In genomic region chr1:163994173-163994720, GRCm38 (mm10) we compare ENCODE assay signal across 8 mouse cellular contexts. TPM values are rescaled to one million over a fixed set of nuclear protein-coding genes. Genes with fewer than 3 reads are reported as not detected.
DNase-seq lines count a peak whose midpoint lies in the region; ATAC-seq and TF ChIP-seq lines count a peak whose summit lies in the region.

No protein-coding gene starts in this region.

- H3K4me2 ChIP-seq in forebrain, embryonic 16.5 days (ENCODE audit: low read length), result peak overlapping the region; percentile 84
- H3K4me2 ChIP-seq in liver, embryonic 16.5 days (ENCODE audit: low read depth, low read length), result peak overlapping the region; percentile 87

- H3K36me3 ChIP-seq in E14TG2a.4 (ENCODE audit: insufficient read depth, low read length), result peaks cover 35% of the 10 kb centered on the region
- no peaks in the 10 kb centered on the region for H3K36me3 ChIP-seq in forebrain, embryonic 16.5 days (ENCODE audit: control insufficient read depth, insufficient read depth)
- H3K36me3 ChIP-seq in liver, embryonic 16.5 days (ENCODE audit: control insufficient read depth, insufficient read depth), result no peaks in the 10 kb centered on the region

- ATAC-seq in frontal cortex, adult (ENCODE audit: low TSS enrichment), result peak; percentile 70
- no peak; the same call in 1 of the 2 replicates for ATAC-seq in forebrain, embryonic 16.5 days
- peak; percentile 79 for ATAC-seq in liver, embryonic 16.5 days (ENCODE audit: low read depth)

- no peak overlapping the region; the same call in 1 of the 2 replicates for H3K27ac ChIP-seq in forebrain, embryonic 16.5 days (ENCODE audit: low read length)
- peak overlapping the region; percentile 63 for H3K27ac ChIP-seq in liver, embryonic 16.5 days (ENCODE audit: low read length)

- DNase-seq in frontal cortex, postnatal 14 days (ENCODE audit: low spot score in 2 of 2), result no peak
- DNase-seq in spleen, postnatal 36 days (ENCODE audit: low spot score in 2 of 2), result no peak
- no peak for DNase-seq in embryo, embryonic 11 days
- DNase-seq in adrenal gland, postnatal 25 days, result no peak

- no peaks in the 10 kb centered on the region for H3K27me3 ChIP-seq in E14TG2a.4 (ENCODE audit: insufficient read depth, low read length)
- no peaks in the 10 kb centered on the region for H3K27me3 ChIP-seq in forebrain, embryonic 16.5 days (replicated peaks; ENCODE audit: control insufficient read depth, insufficient read depth, low read length)
- no peaks in the 10 kb centered on the region for H3K27me3 ChIP-seq in liver, embryonic 16.5 days (ENCODE audit: control insufficient read depth, insufficient read depth, low read depth, low read length)

- peaks cover 28% of the 10 kb centered on the region for H3K4me1 ChIP-seq in E14TG2a.4 (replicated peaks; ENCODE audit: low read depth, low read length)
- peaks cover 9% of the 10 kb centered on the region; the same call in 1 of the 2 replicates for H3K4me1 ChIP-seq in forebrain, embryonic 16.5 days (replicated peaks; ENCODE audit: control insufficient read depth, insufficient read depth, low read length)
- H3K4me1 ChIP-seq in liver, embryonic 16.5 days (ENCODE audit: control insufficient read depth, low read depth, low read length), result peaks cover 10% of the 10 kb centered on the region

- H3K4me3 ChIP-seq in E14TG2a.4 (replicated peaks; ENCODE audit: low read length), result peak overlapping the region; percentile 91
- H3K4me3 ChIP-seq in forebrain, embryonic 16.5 days (replicated peaks; ENCODE audit: low read length), result peak overlapping the region; percentile 90
- peak overlapping the region; percentile 92 for H3K4me3 ChIP-seq in liver, embryonic 16.5 days (ENCODE audit: low read depth, low read length)

- H3K9ac ChIP-seq in forebrain, embryonic 16.5 days (replicated peaks; ENCODE audit: low read depth, low read length), result peak overlapping the region; percentile 80
- H3K9ac ChIP-seq in liver, embryonic 16.5 days (ENCODE audit: low read depth, low read length), result peak overlapping the region; percentile 83

- TF ChIP-seq CTCF in E14TG2a.4 (conservative IDR thresholded peaks at IDR 0.05; ENCODE audit: low read length), result no peak

- under 1% methylated on average over 38 of the region's 38 CpGs for WGBS in forebrain, embryonic 16.5 days
- WGBS in liver, embryonic 16.5 days (ENCODE audit: insufficient replicate concordance), result under 1% methylated on average over 38 of the region's 38 CpGs

- H3K9me3 ChIP-seq in E14TG2a.4 (ENCODE audit: low read length), result no peaks in the 10 kb centered on the region
- no peaks in the 10 kb centered on the region for H3K9me3 ChIP-seq in forebrain, embryonic 16.5 days (ENCODE audit: control insufficient read depth, low read length)
- H3K9me3 ChIP-seq in liver, embryonic 16.5 days (replicated peaks; ENCODE audit: control insufficient read depth, low read length), result no peaks in the 10 kb centered on the region

RNA-seq across cellular contexts. Expression of gene BC055324, which starts 0.3 kb away (rescaled TPM):
- polyA plus RNA-seq in forebrain, embryonic 16.5 days (2015; fragmentation: Nextera tagmentation; extraction: Ambion mirVana), result 9.6 and 10.5 TPM in 2 replicates
- polyA plus RNA-seq in liver, embryonic 16.5 days (2015; fragmentation: Nextera tagmentation; extraction: Ambion mirVana), result 7.3 and 7.4 TPM in 2 replicates
- 2.3 and 2.9 TPM in 2 replicates for total RNA-seq in adrenal gland, postnatal 25 days (2021)

RNA-seq across cellular contexts. Expression of gene Mettl18, which starts 0.4 kb away (rescaled TPM):
- 8.3 and 8.5 TPM in 2 replicates for polyA plus RNA-seq in forebrain, embryonic 16.5 days (2015; fragmentation: Nextera tagmentation; extraction: Ambion mirVana)
- polyA plus RNA-seq in liver, embryonic 16.5 days (2015; fragmentation: Nextera tagmentation; extraction: Ambion mirVana), result 3.1 and 3.3 TPM in 2 replicates
- 5.2 and 5.5 TPM in 2 replicates for total RNA-seq in adrenal gland, postnatal 25 days (2021)

RNA-seq across cellular contexts. Expression of gene Sele, which starts 53.8 kb away (rescaled TPM):
- polyA plus RNA-seq in forebrain, embryonic 16.5 days (2015; fragmentation: Nextera tagmentation; extraction: Ambion mirVana), result not detected in 2 replicates
- polyA plus RNA-seq in liver, embryonic 16.5 days (2015; fragmentation: Nextera tagmentation; extraction: Ambion mirVana), result 0.06 TPM in 1 of 2 replicates, not detected in the other
- total RNA-seq in adrenal gland, postnatal 25 days (2021), result 2.5 and 3.0 TPM in 2 replicates
